Mouse (Mus musculus) liver, embryonic 13.5 days (tissue): Measurements from ENCODE around the gene Gabarap. TPM values are rescaled to one million over a fixed set of nuclear protein-coding genes. Genes with fewer than 3 reads are reported as not detected.
"Not testable (repeated sequence)": the region's sequence is repeated elsewhere in the genome, so short reads cannot be mapped to it uniquely, and the experiment has no call there.

Experiments used
- ATAC-seq: fragments of 200-750 bp; cut with Nextera tagmentation; 2 replicates; pipeline ENCODE4 v1.8.0; 2017; ENCODE audit warnings: low read depth, mild to moderate bottlenecking, moderate number of reproducible peaks, moderate library complexity
- DNase-seq: peaks from one replicate; pipeline ENCODE4 v3.0.0; 2022
- H3K27ac ChIP-seq: fragments of 300-500 bp; sonication (generic); 2 replicates; pipeline ENCODE4 v1.5.1; 2015; ENCODE audit warnings: moderate library complexity, mild to moderate bottlenecking, inconsistent platforms
- H3K27me3 ChIP-seq: fragments of 300-500 bp; sonication (generic); 2 replicates; pipeline ENCODE4 v1.6.1; 2015; ENCODE audit warnings: mild to moderate bottlenecking, inconsistent platforms
- H3K36me3 ChIP-seq: fragments of 300-500 bp; sonication (generic); 2 replicates; pipeline ENCODE4 v1.6.1; 2015; ENCODE audit warnings: mild to moderate bottlenecking, inconsistent platforms
- H3K4me1 ChIP-seq: fragments of 300-500 bp; sonication (generic); replicated peaks from 2 replicates; pipeline ENCODE4 v1.6.1; 2015; ENCODE audit warnings: inconsistent platforms
- H3K4me2 ChIP-seq: fragments of 300-500 bp; sonication (generic); 2 replicates; pipeline ENCODE4 v1.6.1; 2015; ENCODE audit warnings: inconsistent platforms, mild to moderate bottlenecking, moderate library complexity
- H3K4me3 ChIP-seq: fragments of 300-500 bp; sonication (generic); replicated peaks from 2 replicates; pipeline ENCODE4 v1.5.1; 2015; ENCODE audit warnings: mild to moderate bottlenecking, inconsistent platforms
- H3K9ac ChIP-seq: fragments of 300-500 bp; sonication (generic); 2 replicates; pipeline ENCODE4 v1.6.1; 2015; ENCODE audit warnings: mild to moderate bottlenecking, inconsistent platforms
- H3K9me3 ChIP-seq: fragments of 300-500 bp; sonication (generic); replicated peaks from 2 replicates; pipeline ENCODE4 v1.6.1; 2016; ENCODE audit warnings: inconsistent platforms
- WGBS: fragments of 180-500 bp; shearing (Covaris S2); methylation state at CpG from one replicate; pipeline ENCODE4 v1.1.7; 2015; ENCODE audit not compliant: insufficient replicate concordance; 5-methylcytosine and 5-hydroxymethylcytosine counted together
- polyA plus RNA-seq: library from polyadenylated mRNA; unstranded; fragments of >200 nt; fragmentation: Nextera tagmentation; extraction: Ambion mirVana; gene quantifications from 2 replicates; pipeline ENCODE4 v1.2.1, GENCODE M21; 2015

The Gabarap gene
- polyA plus RNA-seq, 1 experiment from 2014 or later, result 259 TPM

- peak overlapping the region; percentile 74 for H3K4me3 ChIP-seq
- ATAC-seq, result no peak
- peak overlapping the region; percentile 99 for H3K4me2 ChIP-seq
- peaks cover 71% of the 10 kb centered on the region for H3K4me1 ChIP-seq
- no peak overlapping the region for H3K27ac ChIP-seq
- H3K27me3 ChIP-seq, result no peaks in the 10 kb centered on the region
- H3K36me3 ChIP-seq, result peaks cover 50% of the 10 kb centered on the region
- no peak overlapping the region; the same call in 1 of the 2 replicates for H3K9ac ChIP-seq
- no peaks in the 10 kb centered on the region for H3K9me3 ChIP-seq
- peak; percentile 44 for DNase-seq
These were observed 10.9 kb downstream of the Gabarap start for GRCm38 (mm10) chr11:70001865-70002264.

DNA sequence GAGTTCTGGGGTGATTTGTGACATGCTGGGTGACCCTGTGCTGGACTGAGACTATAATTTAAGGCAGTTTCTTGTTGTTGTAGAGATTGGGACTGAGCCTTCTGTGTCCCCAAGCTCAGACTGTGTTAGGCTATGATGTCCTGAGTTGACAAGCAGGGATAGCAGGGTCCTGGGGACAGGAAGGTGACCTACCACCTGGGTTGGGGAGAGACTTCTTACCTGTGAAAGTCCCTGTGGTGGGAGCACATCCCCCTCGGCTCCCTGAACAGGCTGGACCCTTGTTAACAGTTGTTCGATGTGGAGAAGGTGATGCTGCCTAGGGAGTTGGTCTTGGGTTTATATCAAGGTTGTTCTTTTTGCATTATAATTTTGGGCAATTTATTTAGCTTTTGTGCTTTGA is 11.5 kb downstream of the Gabarap start:
- no peak for DNase-seq
- Histone ChIP-seq H3K9ac (peak overlapping the region; percentile 37; the same call in 1 of the 2 replicates), H3K4me1 (peaks cover 65% of the 10 kb centered on the region), H3K4me3 (no peak overlapping the region), H3K9me3 (no peaks in the 10 kb centered on the region), H3K36me3 (peaks cover 56% of the 10 kb centered on the region), H3K4me2 (no peak overlapping the region), H3K27ac (no peak overlapping the region), H3K27me3 (no peaks in the 10 kb centered on the region)
- WGBS, result 73% methylated on average over 2 of the region's 2 CpGs
- ATAC-seq, result no peak

GRCm38 (mm10) chr11:70005521-70005920 is 14.6 kb downstream of the Gabarap start:
- Histone ChIP-seq H3K4me3 (no peak overlapping the region), H3K4me1 (peaks cover 35% of the 10 kb centered on the region), H3K9ac (no peak overlapping the region), H3K36me3 (peaks cover 60% of the 10 kb centered on the region), H3K27me3 (no peaks in the 10 kb centered on the region), H3K4me2 (no peak overlapping the region), H3K27ac (no peak overlapping the region), H3K9me3 (no peaks in the 10 kb centered on the region)
- 68% methylated on average over 5 of the region's 5 CpGs for WGBS
- ATAC-seq (no peak), DNase-seq (no peak)

DNA sequence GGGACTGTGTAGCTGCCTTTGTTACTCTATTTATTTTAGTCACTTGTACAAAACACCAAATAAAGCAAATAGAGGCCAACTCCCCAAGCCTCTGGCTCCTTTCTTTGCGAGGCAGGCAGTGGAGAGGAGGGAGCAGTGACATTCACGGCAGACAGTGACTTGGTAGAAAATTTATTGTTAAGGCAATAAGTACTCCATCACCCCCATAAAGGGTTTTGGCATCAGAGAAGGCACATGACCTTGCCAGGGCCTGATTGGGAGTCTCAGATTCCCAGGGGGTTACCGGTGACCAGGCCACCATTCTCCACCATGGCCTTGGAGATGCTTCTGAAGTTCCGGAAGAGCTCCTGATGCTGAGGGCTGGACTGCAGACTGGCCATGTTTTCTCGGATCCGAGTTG is 19.1 kb downstream of the Gabarap start:
- no peaks in the 10 kb centered on the region for H3K9me3 ChIP-seq
- peaks cover 86% of the 10 kb centered on the region for H3K36me3 ChIP-seq
- peaks cover 19% of the 10 kb centered on the region for H3K4me1 ChIP-seq
- DNase-seq (no peak), ATAC-seq (no peak)
- H3K4me2 ChIP-seq, result no peak overlapping the region
- no peak overlapping the region for H3K27ac ChIP-seq
- no peak overlapping the region for H3K9ac ChIP-seq
- H3K4me3 ChIP-seq, result no peak overlapping the region
- H3K27me3 ChIP-seq, result no peaks in the 10 kb centered on the region
- 86% methylated on average over 6 of the region's 6 CpGs for WGBS

DNA sequence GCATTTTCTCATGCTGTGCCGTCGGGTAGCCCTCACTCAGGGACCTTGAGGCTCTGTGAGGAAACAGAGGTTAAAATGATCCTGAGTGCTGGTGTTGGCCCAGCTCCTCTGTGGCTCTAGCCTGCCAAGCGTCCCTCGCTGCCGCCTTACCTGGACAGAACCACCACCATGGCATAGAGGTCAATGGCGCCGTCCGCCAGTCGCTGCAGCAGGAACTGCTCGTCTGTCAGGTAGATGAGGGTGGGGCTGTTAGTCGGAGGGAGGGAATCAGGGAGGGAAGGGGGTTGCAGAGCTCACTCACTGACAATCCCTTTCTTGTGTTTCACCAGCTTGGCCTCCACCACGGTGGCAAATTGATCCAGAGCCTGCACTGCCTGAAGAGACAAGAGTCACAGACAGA is 19.6 kb downstream of the Gabarap start:
- Histone ChIP-seq H3K27ac (0 out of 2 replicates have a peak overlapping the region, but pooled peaks have one; percentile 2), H3K27me3 (no peaks in the 10 kb centered on the region), H3K9ac (no peak overlapping the region), H3K4me1 (peaks cover 21% of the 10 kb centered on the region), H3K36me3 (peaks cover 81% of the 10 kb centered on the region), H3K4me2 (no peak overlapping the region), H3K4me3 (no peak overlapping the region), H3K9me3 (no peaks in the 10 kb centered on the region)
- no peak for DNase-seq
- WGBS, result 83% methylated on average over 12 of the region's 12 CpGs
- no peak for ATAC-seq

DNA sequence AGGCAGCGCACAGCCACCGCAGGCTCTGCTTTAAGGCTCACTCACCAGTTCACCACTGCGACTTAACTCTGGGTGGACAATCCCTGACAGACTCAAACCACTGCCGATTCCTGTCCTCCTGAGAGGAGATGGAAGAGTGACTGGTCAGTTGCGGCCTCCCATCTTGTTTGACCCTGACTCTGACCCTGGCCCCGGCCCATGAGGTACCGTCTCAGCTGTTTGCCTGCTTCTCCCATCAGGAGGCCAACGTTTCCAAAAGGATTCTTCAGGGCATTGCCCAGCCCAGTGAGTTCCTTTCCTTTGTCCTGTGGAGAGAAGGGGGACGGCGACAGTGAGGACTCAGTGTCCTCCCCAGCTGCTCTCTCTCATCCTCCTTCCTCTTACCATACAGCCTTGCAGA is 20.0 kb downstream of the Gabarap start:
- Histone ChIP-seq H3K36me3 (peaks cover 77% of the 10 kb centered on the region), H3K4me1 (peaks cover 26% of the 10 kb centered on the region), H3K27me3 (no peaks in the 10 kb centered on the region), H3K4me3 (no peak overlapping the region), H3K4me2 (no peak overlapping the region), H3K27ac (no peak overlapping the region), H3K9ac (no peak overlapping the region), H3K9me3 (no peaks in the 10 kb centered on the region)
- DNase-seq (no peak), ATAC-seq (no peak)
- WGBS, result 90% methylated on average over 10 of the region's 10 CpGs

GRCm38 (mm10) chr11:70012931-70013330 is 22.0 kb downstream of the Gabarap start:
- H3K4me1 ChIP-seq, result peaks cover 33% of the 10 kb centered on the region
- H3K36me3 ChIP-seq, result peaks cover 57% of the 10 kb centered on the region
- no peak overlapping the region for H3K4me3 ChIP-seq
- no peak overlapping the region for H3K27ac ChIP-seq
- no peak overlapping the region for H3K4me2 ChIP-seq
- no peaks in the 10 kb centered on the region for H3K27me3 ChIP-seq
- no peaks in the 10 kb centered on the region for H3K9me3 ChIP-seq
- H3K9ac ChIP-seq, result no peak overlapping the region
- no peak for ATAC-seq
- 81% methylated on average over 9 of the region's 9 CpGs for WGBS
- no peak for DNase-seq

DNA sequence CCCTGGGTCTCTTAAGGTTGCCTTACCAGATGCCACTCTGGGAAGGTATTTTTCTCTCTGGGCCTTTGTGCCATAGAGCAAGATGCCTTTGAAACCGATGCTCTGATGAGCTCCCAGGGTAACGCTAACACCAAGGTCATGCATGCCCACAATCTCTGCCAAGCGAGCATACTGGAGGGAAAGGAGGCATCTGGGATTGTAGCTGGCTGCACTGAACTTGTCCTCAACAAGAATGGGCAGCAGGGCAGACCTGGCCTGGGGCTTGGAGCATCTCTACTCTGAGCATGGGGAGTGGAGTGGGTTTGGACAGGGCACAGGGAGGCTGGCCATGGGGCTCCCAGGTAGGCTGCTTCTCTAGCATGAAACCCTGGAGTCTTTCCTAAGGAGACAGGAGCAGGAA is 22.5 kb downstream of the Gabarap start:
- H3K4me2 ChIP-seq, result no peak overlapping the region
- no peaks in the 10 kb centered on the region for H3K27me3 ChIP-seq
- no peak overlapping the region for H3K9ac ChIP-seq
- H3K36me3 ChIP-seq, result peaks cover 52% of the 10 kb centered on the region
- H3K27ac ChIP-seq, result no peak overlapping the region
- DNase-seq (no peak), ATAC-seq (no peak)
- WGBS, result 72% methylated on average over 3 of the region's 3 CpGs
- H3K4me1 ChIP-seq, result peaks cover 37% of the 10 kb centered on the region
- H3K9me3 ChIP-seq, result no peaks in the 10 kb centered on the region
- H3K4me3 ChIP-seq, result no peak overlapping the region

GRCm38 (mm10) chr11:70014051-70014450 is 23.1 kb downstream of the Gabarap start:
- 58% methylated on average over 5 of the region's 5 CpGs for WGBS
- H3K27ac ChIP-seq, result no peak overlapping the region
- DNase-seq (no peak), ATAC-seq (no peak)
- peak overlapping the region; percentile 89 for H3K9ac ChIP-seq
- no peaks in the 10 kb centered on the region for H3K27me3 ChIP-seq
- peaks cover 46% of the 10 kb centered on the region for H3K36me3 ChIP-seq
- peak overlapping the region; percentile 86 for H3K4me2 ChIP-seq
- H3K4me1 ChIP-seq, result peaks cover 44% of the 10 kb centered on the region
- H3K4me3 ChIP-seq, result peak overlapping the region; percentile 76
- H3K9me3 ChIP-seq, result no peaks in the 10 kb centered on the region

GRCm38 (mm10) chr11:70014880-70015558 is 24.1 kb downstream of the Gabarap start, which contains the start of gene Acadvl:
Gene Acadvl, minus strand, starts transcription at chr11:70015411.
- peak within 1 kb of the TSS; percentile 78 for H3K27ac ChIP-seq
- WGBS, result under 1% methylated on average over 35 of the region's 35 CpGs

GRCm38 (mm10) chr11:70015677-70016076 is 24.7 kb downstream of the Gabarap start:
- H3K9ac ChIP-seq, result peak overlapping the region; percentile 89
- H3K27me3 ChIP-seq, result no peaks in the 10 kb centered on the region
- peaks cover 59% of the 10 kb centered on the region for H3K4me1 ChIP-seq
- no peaks in the 10 kb centered on the region for H3K9me3 ChIP-seq
- peak overlapping the region; percentile 76 for H3K4me3 ChIP-seq
- H3K4me2 ChIP-seq, result peak overlapping the region; percentile 86
- ATAC-seq, result no peak
- 60% methylated on average over 6 of the region's 6 CpGs for WGBS
- DNase-seq, result no peak
- H3K36me3 ChIP-seq, result peaks cover 30% of the 10 kb centered on the region
- H3K27ac ChIP-seq, result no peak overlapping the region

More at GRCm38 (mm10) chr11:70014880-70015558, 24.1 kb downstream of the Gabarap start, which contains the start of gene Acadvl:
- no peaks in the 10 kb centered on the region for H3K27me3 ChIP-seq
- H3K36me3 ChIP-seq, result peaks cover 36% of the 10 kb centered on the region
- peak within 1 kb of the TSS; percentile 76 for H3K4me3 ChIP-seq
- peak within 1 kb of the TSS; percentile 89 for H3K9ac ChIP-seq
- no peaks in the 10 kb centered on the region for H3K9me3 ChIP-seq
- DNase-seq, result peak; percentile 83
- peaks cover 52% of the 10 kb centered on the region for H3K4me1 ChIP-seq
- peak; percentile 90 for ATAC-seq
- H3K4me2 ChIP-seq, result peak within 1 kb of the TSS; percentile 86

DNA sequence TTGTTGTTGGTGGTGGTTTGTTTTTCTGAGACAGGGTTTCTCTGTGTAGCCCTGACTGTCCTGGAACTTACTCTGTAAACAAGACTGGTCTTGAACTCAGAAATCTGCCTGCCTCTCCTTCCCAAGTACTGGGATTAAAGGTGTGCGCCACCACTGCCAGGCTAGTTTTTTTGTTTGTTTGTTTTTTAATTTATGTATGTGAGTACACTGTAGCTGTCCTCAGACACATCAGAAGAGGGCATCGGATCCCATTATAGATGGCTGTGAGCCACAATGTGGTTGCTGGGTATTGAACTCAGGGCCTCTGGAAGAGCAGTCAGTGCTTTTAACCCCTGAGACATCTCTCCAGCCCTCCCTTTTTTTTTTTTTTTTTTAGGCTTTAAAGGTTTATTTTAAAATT is 25.2 kb downstream of the Gabarap start:
- WGBS, result 71% methylated on average over 2 of the region's 2 CpGs
- not testable (repeated sequence) for H3K9me3 ChIP-seq, H3K27ac ChIP-seq, H3K4me2 ChIP-seq, H3K9ac ChIP-seq, H3K4me3 ChIP-seq, ATAC-seq, H3K27me3 ChIP-seq, DNase-seq
- Histone ChIP-seq H3K36me3 (peaks cover 25% of the 10 kb centered on the region), H3K4me1 (peaks cover 64% of the 10 kb centered on the region)
